Mouse (Mus musculus): ENCODE measurements around the gene Cdk17. TPM values are rescaled to one million over a fixed set of nuclear protein-coding genes. Genes with fewer than 3 reads are reported as not detected.

Cdk17 gene
- polyA plus RNA-seq, 1 experiment, result 18.0 TPM

GRCm38 (mm10) chr10:93163711-93164488 lies 3.2 kb downstream of the Cdk17 start:
- Histone ChIP-seq H3K4me1 (ENCODE audit: control insufficient read depth, insufficient read depth, low read length) (peaks cover 37% of the 10 kb centered on the region), H3K4me3 (replicated peaks; ENCODE audit: extremely low read depth, low read depth, low read length) (no peak overlapping the region)
- WGBS, result 53% methylated on average over 6 of the region's 6 CpGs
- DNase-seq, result no peak
- TF ChIP-seq CTCF (IDR thresholded peaks at IDR 0.05; ENCODE audit: insufficient read depth, low read length) (no peak), POLR2A (IDR thresholded peaks at IDR 0.05; ENCODE audit: borderline replicate concordance, extremely low read depth, low read depth, low read length) (no peak)

- DNase-seq, result no peak
- TF ChIP-seq POLR2A (IDR thresholded peaks at IDR 0.05; ENCODE audit: borderline replicate concordance, extremely low read depth, low read depth, low read length), result no peak
- no peak for TF ChIP-seq CTCF (IDR thresholded peaks at IDR 0.05; ENCODE audit: insufficient read depth, low read length)
- H3K4me1 ChIP-seq (ENCODE audit: control insufficient read depth, insufficient read depth, low read length), result peaks cover 39% of the 10 kb centered on the region
- WGBS, result 14% methylated on average over 14 of the region's 14 CpGs
- no peak overlapping the region for H3K4me3 ChIP-seq (replicated peaks; ENCODE audit: extremely low read depth, low read depth, low read length)
Measured at GRCm38 (mm10) chr10:93165416-93166381, 5.0 kb downstream of the Cdk17 start.

- 6% methylated on average over 5 of the region's 5 CpGs for WGBS
- DNase-seq, result no peak
- TF ChIP-seq CTCF (IDR thresholded peaks at IDR 0.05; ENCODE audit: insufficient read depth, low read length), result no peak
- TF ChIP-seq POLR2A (IDR thresholded peaks at IDR 0.05; ENCODE audit: borderline replicate concordance, extremely low read depth, low read depth, low read length), result no peak
- H3K4me1 ChIP-seq (ENCODE audit: control insufficient read depth, insufficient read depth, low read length), result peaks cover 42% of the 10 kb centered on the region
- no peak overlapping the region for H3K4me3 ChIP-seq (replicated peaks; ENCODE audit: extremely low read depth, low read depth, low read length)
Measured at GRCm38 (mm10) chr10:93166382-93166769, 5.7 kb downstream of the Cdk17 start.

GRCm38 (mm10) chr10:93167311-93167710 lies 6.6 kb downstream of the Cdk17 start:
- 30% methylated on average over 6 of the region's 6 CpGs for WGBS
- no peak for DNase-seq
- Histone ChIP-seq H3K4me1 (ENCODE audit: control insufficient read depth, insufficient read depth, low read length) (peaks cover 43% of the 10 kb centered on the region), H3K4me3 (replicated peaks; ENCODE audit: extremely low read depth, low read depth, low read length) (peak overlapping the region; percentile 53)
- TF ChIP-seq CTCF (IDR thresholded peaks at IDR 0.05; ENCODE audit: insufficient read depth, low read length) (no peak), POLR2A (IDR thresholded peaks at IDR 0.05; ENCODE audit: borderline replicate concordance, extremely low read depth, low read depth, low read length) (no peak)

GRCm38 (mm10) chr10:93168067-93168466 lies 7.4 kb downstream of the Cdk17 start:
- peaks cover 37% of the 10 kb centered on the region for H3K4me1 ChIP-seq (ENCODE audit: control insufficient read depth, insufficient read depth, low read length)

GRCm38 (mm10) chr10:93171182-93171855 lies 10.6 kb downstream of the Cdk17 start:
- peaks cover 20% of the 10 kb centered on the region for H3K4me1 ChIP-seq (ENCODE audit: control insufficient read depth, insufficient read depth, low read length)
- WGBS, result 68% methylated on average over 6 of the region's 6 CpGs
- no peak for DNase-seq
- TF ChIP-seq POLR2A (IDR thresholded peaks at IDR 0.05; ENCODE audit: borderline replicate concordance, extremely low read depth, low read depth, low read length), result no peak
- no peak for TF ChIP-seq CTCF (IDR thresholded peaks at IDR 0.05; ENCODE audit: insufficient read depth, low read length)
- H3K4me3 ChIP-seq (replicated peaks; ENCODE audit: extremely low read depth, low read depth, low read length), result no peak overlapping the region

More at GRCm38 (mm10) chr10:93168067-93168466, 7.4 kb downstream of the Cdk17 start:
- WGBS, result 23% methylated on average over 4 of the region's 4 CpGs
- H3K4me3 ChIP-seq (replicated peaks; ENCODE audit: extremely low read depth, low read depth, low read length), result no peak overlapping the region
- DNase-seq, result no peak
- TF ChIP-seq POLR2A (IDR thresholded peaks at IDR 0.05; ENCODE audit: borderline replicate concordance, extremely low read depth, low read depth, low read length) (no peak), CTCF (IDR thresholded peaks at IDR 0.05; ENCODE audit: insufficient read depth, low read length) (no peak)

GRCm38 (mm10) chr10:93177471-93177870 lies 16.8 kb downstream of the Cdk17 start:
- DNase-seq, result no peak
- TF ChIP-seq CTCF (IDR thresholded peaks at IDR 0.05; ENCODE audit: insufficient read depth, low read length) (no peak), POLR2A (IDR thresholded peaks at IDR 0.05; ENCODE audit: borderline replicate concordance, extremely low read depth, low read depth, low read length) (no peak)
- H3K4me1 ChIP-seq (ENCODE audit: control insufficient read depth, insufficient read depth, low read length), result peaks cover 14% of the 10 kb centered on the region
- no peak overlapping the region for H3K4me3 ChIP-seq (replicated peaks; ENCODE audit: extremely low read depth, low read depth, low read length)
- WGBS, result 30% methylated on average over 5 of the region's 5 CpGs

GRCm38 (mm10) chr10:93177874-93178273 lies 17.2 kb downstream of the Cdk17 start:
- 20% methylated on average over 4 of the region's 4 CpGs for whole genome bisulfite sequencing
- DNase-seq, result no peak
- TF ChIP-seq POLR2A (IDR thresholded peaks at IDR 0.05; ENCODE audit: borderline replicate concordance, extremely low read depth, low read depth, low read length), result no peak
- no peak for TF ChIP-seq CTCF (IDR thresholded peaks at IDR 0.05; ENCODE audit: insufficient read depth, low read length)

GRCm38 (mm10) chr10:93178662-93179061 lies 18.0 kb downstream of the Cdk17 start:
- Histone ChIP-seq H3K4me1 (ENCODE audit: control insufficient read depth, insufficient read depth, low read length) (peaks cover 14% of the 10 kb centered on the region), H3K4me3 (replicated peaks; ENCODE audit: extremely low read depth, low read depth, low read length) (no peak overlapping the region)
- 96% methylated on average over 5 of the region's 5 CpGs for WGBS
- TF ChIP-seq CTCF (IDR thresholded peaks at IDR 0.05; ENCODE audit: insufficient read depth, low read length), result no peak
- no peak for TF ChIP-seq POLR2A (IDR thresholded peaks at IDR 0.05; ENCODE audit: borderline replicate concordance, extremely low read depth, low read depth, low read length)
- DNase-seq, result no peak

More at GRCm38 (mm10) chr10:93177874-93178273, 17.2 kb downstream of the Cdk17 start:
- peaks cover 14% of the 10 kb centered on the region for H3K4me1 ChIP-seq (ENCODE audit: control insufficient read depth, insufficient read depth, low read length)
- H3K4me3 ChIP-seq (replicated peaks; ENCODE audit: extremely low read depth, low read depth, low read length), result no peak overlapping the region

Measured in lung, adult 2 months (tissue).